ENCODE assay signal across 13 mouse cellular contexts in genomic region chr11:55021458-55021857, GRCm38 (mm10). TPM values are rescaled to one million over a fixed set of nuclear protein-coding genes. Genes with fewer than 3 reads are reported as not detected.
A peak's percentile ranks its signal among the peaks of the same experiment; 100 is the strongest.
DNase-seq lines count a peak whose midpoint lies in the region; ATAC-seq and TF ChIP-seq lines count a peak whose summit lies in the region.
"Had no signal": no experiment of that assay in that cellular context is flagged by ENCODE, and none has a peak within 500 bp of the region (broad histone marks: within the 10 kb centered on the region; RNA-seq: fewer than 3 reads in every experiment).

No protein-coding gene starts in this region.

- no peaks in the 10 kb centered on the region for H3K9me3 ChIP-seq in intestine, embryonic 14.5 days (ENCODE audit: control insufficient read depth, low read length)
- no peaks in the 10 kb centered on the region for H3K9me3 ChIP-seq in intestine, postnatal 0 days (ENCODE audit: control insufficient read depth)
- H3K9me3 ChIP-seq in midbrain, postnatal 0 days (ENCODE audit: low read length): no peaks in the 10 kb centered on the region
- H3K9me3 ChIP-seq in midbrain, embryonic 15.5 days: no peaks in the 10 kb centered on the region
- H3K9me3 ChIP-seq: embryonic facial prominence, embryonic 12.5 days; forebrain, embryonic 13.5 days; liver, embryonic 15.5 days had no signal

- peak overlapping the region; percentile 99 for H3K27ac ChIP-seq in intestine, embryonic 14.5 days (ENCODE audit: low read depth)
- H3K27ac ChIP-seq in intestine, postnatal 0 days (ENCODE audit: low read depth, low read length): no peak overlapping the region
- peak overlapping the region; percentile 26; the same call in 1 of the 2 replicates for H3K27ac ChIP-seq in midbrain, postnatal 0 days (ENCODE audit: low read depth, low read length)
- H3K27ac ChIP-seq in midbrain, embryonic 15.5 days: no peak overlapping the region
- H3K27ac ChIP-seq: liver, embryonic 15.5 days had no signal

- peaks cover 68% of the 10 kb centered on the region for H3K4me1 ChIP-seq in intestine, embryonic 14.5 days (replicated peaks; ENCODE audit: control insufficient read depth, insufficient read depth, low read length)
- peaks cover 33% of the 10 kb centered on the region for H3K4me1 ChIP-seq in intestine, postnatal 0 days (replicated peaks; ENCODE audit: control insufficient read depth, insufficient read depth, low read length)
- H3K4me1 ChIP-seq in midbrain, postnatal 0 days (ENCODE audit: insufficient read depth, low read length): peaks cover 17% of the 10 kb centered on the region
- H3K4me1 ChIP-seq in midbrain, embryonic 15.5 days: peaks cover 29% of the 10 kb centered on the region

- H3K4me3 ChIP-seq in intestine, embryonic 14.5 days (ENCODE audit: low read depth, low read length): no peak overlapping the region
- H3K4me3 ChIP-seq in intestine, postnatal 0 days (ENCODE audit: low read depth, low read length): no peak overlapping the region
- no peak overlapping the region for H3K4me3 ChIP-seq in midbrain, postnatal 0 days (ENCODE audit: low read depth, low read length)
- no peak overlapping the region for H3K4me3 ChIP-seq in midbrain, embryonic 15.5 days
- H3K4me3 ChIP-seq: embryonic facial prominence, embryonic 12.5 days; forebrain, embryonic 13.5 days; liver, embryonic 15.5 days had no signal

- H3K9ac ChIP-seq in intestine, embryonic 14.5 days (ENCODE audit: low read length): no peak overlapping the region
- no peak overlapping the region for H3K9ac ChIP-seq in intestine, postnatal 0 days (ENCODE audit: low read depth, low read length)
- no peak overlapping the region for H3K9ac ChIP-seq in midbrain, postnatal 0 days (replicated peaks; ENCODE audit: low read length, poor library complexity, severe bottlenecking)
- no peak overlapping the region for H3K9ac ChIP-seq in midbrain, embryonic 15.5 days
- H3K9ac ChIP-seq: embryonic facial prominence, embryonic 12.5 days; forebrain, embryonic 13.5 days; liver, embryonic 15.5 days had no signal

- H3K4me2 ChIP-seq in intestine, embryonic 14.5 days (ENCODE audit: low read length): no peak overlapping the region
- H3K4me2 ChIP-seq in intestine, postnatal 0 days (replicated peaks; ENCODE audit: low read depth): no peak overlapping the region
- H3K4me2 ChIP-seq in midbrain, postnatal 0 days (ENCODE audit: low read depth, low read length, poor library complexity, severe bottlenecking): no peak overlapping the region
- H3K4me2 ChIP-seq in midbrain, embryonic 15.5 days: no peak overlapping the region
- H3K4me2 ChIP-seq: embryonic facial prominence, embryonic 12.5 days; forebrain, embryonic 13.5 days; liver, embryonic 15.5 days had no signal

- H3K27me3 ChIP-seq in intestine, embryonic 14.5 days (replicated peaks; ENCODE audit: control insufficient read depth, insufficient read depth, low read length): no peaks in the 10 kb centered on the region
- H3K27me3 ChIP-seq in intestine, postnatal 0 days (replicated peaks; ENCODE audit: control insufficient read depth, insufficient read depth, low read length): no peaks in the 10 kb centered on the region
- no peaks in the 10 kb centered on the region for H3K27me3 ChIP-seq in midbrain, postnatal 0 days (ENCODE audit: insufficient read depth, low read length)
- H3K27me3 ChIP-seq in midbrain, embryonic 15.5 days (replicated peaks): no peaks in the 10 kb centered on the region
- H3K27me3 ChIP-seq: embryonic facial prominence, embryonic 12.5 days; forebrain, embryonic 13.5 days; liver, embryonic 15.5 days had no signal

- no peak for ATAC-seq in intestine, embryonic 14.5 days (replicated peaks; ENCODE audit: low FRiP score, low TSS enrichment, low read depth)
- ATAC-seq in intestine, postnatal 0 days: no peak
- ATAC-seq in midbrain, postnatal 0 days (ENCODE audit: low FRiP score): no peak
- ATAC-seq in midbrain, embryonic 15.5 days (replicated peaks): no peak
- ATAC-seq: forebrain, embryonic 13.5 days had no signal

- peaks cover 49% of the 10 kb centered on the region for H3K36me3 ChIP-seq in intestine, embryonic 14.5 days (ENCODE audit: control insufficient read depth, insufficient read depth, low read length)
- peaks cover 7% of the 10 kb centered on the region; the same call in 1 of the 2 replicates for H3K36me3 ChIP-seq in intestine, postnatal 0 days (ENCODE audit: control insufficient read depth, insufficient read depth)
- H3K36me3 ChIP-seq in midbrain, postnatal 0 days (ENCODE audit: insufficient read depth, low read length): no peaks in the 10 kb centered on the region
- H3K36me3 ChIP-seq in midbrain, embryonic 15.5 days (replicated peaks): no peaks in the 10 kb centered on the region

- DNase-seq in heart, adult 11 months: peak; percentile 93
- no peak for DNase-seq in heart, adult 9 months (ENCODE audit: low spot score in 2 of 2)
- DNase-seq in intestine, embryonic 14.5 days (ENCODE audit: low spot score): no peak
- no peak for DNase-seq in midbrain, postnatal 0 days (ENCODE audit: low spot score)
- no peak for DNase-seq in spleen, postnatal 4 days (ENCODE audit: low spot score in 2 of 2)
- no peak for DNase-seq in cerebellum, postnatal 14 days
- DNase-seq: adrenal gland, adult 8-10 months; kidney, adult 11 months had no signal

- TF ChIP-seq CTCF in intestine, postnatal 0 days (IDR thresholded peaks at IDR 0.05; ENCODE audit: low read depth): no peak
- TF ChIP-seq CTCF in midbrain, postnatal 0 days (IDR thresholded peaks at IDR 0.05): no peak

RNA-seq across cellular contexts. Expression of gene Anxa6, which starts 11.8 kb away (rescaled TPM):
- polyA plus RNA-seq in intestine, embryonic 14.5 days (2014; fragmentation: Nextera tagmentation; extraction: Ambion mirVana): 327 and 365 TPM in 2 replicates
- 86.9 and 89.2 TPM in 2 replicates for polyA plus RNA-seq in intestine, postnatal 0 days (2015; fragmentation: Nextera tagmentation; extraction: Ambion mirVana)
- total RNA-seq in midbrain, postnatal 0 days (2014; rRNA removed): 48.2 and 51.5 TPM in 2 replicates
- polyA plus RNA-seq in midbrain, postnatal 0 days (2015; fragmentation: Nextera tagmentation; extraction: Ambion mirVana): 37.6 and 39.3 TPM in 2 replicates
- polyA plus RNA-seq in midbrain, embryonic 15.5 days (2015; fragmentation: Nextera tagmentation; extraction: Ambion mirVana): 42.2 and 48.0 TPM in 2 replicates

RNA-seq across cellular contexts. Expression of gene Ccdc69, which starts 56.5 kb away (rescaled TPM):
- 3.0 and 3.1 TPM in 2 replicates for polyA plus RNA-seq in intestine, embryonic 14.5 days (2014; fragmentation: Nextera tagmentation; extraction: Ambion mirVana)
- polyA plus RNA-seq in intestine, postnatal 0 days (2015; fragmentation: Nextera tagmentation; extraction: Ambion mirVana): 3.5 and 4.2 TPM in 2 replicates
- total RNA-seq in midbrain, postnatal 0 days (2014; rRNA removed): 0.33 and 2.2 TPM in 2 replicates
- 0.39 and 0.52 TPM in 2 replicates for polyA plus RNA-seq in midbrain, postnatal 0 days (2015; fragmentation: Nextera tagmentation; extraction: Ambion mirVana)
- polyA plus RNA-seq in midbrain, embryonic 15.5 days (2015; fragmentation: Nextera tagmentation; extraction: Ambion mirVana): 0.34 and 0.36 TPM in 2 replicates

RNA-seq across cellular contexts. Expression of gene Tnip1, which starts 58.7 kb away (rescaled TPM):
- polyA plus RNA-seq in intestine, embryonic 14.5 days (2014; fragmentation: Nextera tagmentation; extraction: Ambion mirVana): 20.5 and 20.9 TPM in 2 replicates
- polyA plus RNA-seq in intestine, postnatal 0 days (2015; fragmentation: Nextera tagmentation; extraction: Ambion mirVana): 29.9 and 30.3 TPM in 2 replicates
- 19.2 and 20.9 TPM in 2 replicates for total RNA-seq in midbrain, postnatal 0 days (2014; rRNA removed)
- 17.0 and 17.2 TPM in 2 replicates for polyA plus RNA-seq in midbrain, postnatal 0 days (2015; fragmentation: Nextera tagmentation; extraction: Ambion mirVana)
- polyA plus RNA-seq in midbrain, embryonic 15.5 days (2015; fragmentation: Nextera tagmentation; extraction: Ambion mirVana): 15.4 and 16.4 TPM in 2 replicates

Comparison
In these comparisons a context has a peak if more than half of its experiments do, and no peak if none do; other contexts are left out.
1. H3K27ac ChIP-seq: peak in intestine, embryonic 14.5 days (single experiment) and midbrain, postnatal 0 days (single experiment); none in intestine, postnatal 0 days (single experiment) and midbrain, embryonic 15.5 days (single experiment).